Mouse (Mus musculus) left cerebral cortex, adult 9 months (tissue): ENCODE measurements at regions not wholly inside any gene's neighbourhood (a gene's known extent, or its start where the extent isn't known, plus 50 kb on each side); places are given as distances from the start of the nearest gene placed in this dataset.

Source experiments
- DNase-seq, 2 experiments: peaks; one replicate each; pipeline ENCODE4 v3.0.0; 2022; ENCODE audit warnings: low spot score in 2 of 2

DNA sequence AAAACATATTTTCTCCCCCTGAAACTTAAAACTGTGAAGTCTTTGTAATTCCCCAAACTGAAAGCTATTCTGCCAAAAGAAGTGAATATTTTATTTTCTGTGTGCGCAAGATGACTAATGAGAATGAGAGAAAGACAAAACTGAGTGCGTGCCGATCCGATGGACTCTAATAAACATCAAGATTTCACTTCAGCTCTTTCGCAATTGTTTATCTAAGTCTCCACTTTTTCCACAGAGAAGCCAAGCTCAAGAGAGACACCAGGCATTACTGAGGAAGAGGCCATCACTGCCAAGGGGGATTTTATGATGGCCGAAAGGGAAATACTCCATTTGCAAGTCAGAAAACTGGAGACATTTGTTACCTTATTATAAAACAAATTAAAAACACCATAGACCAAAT, 55.0 kb upstream of the Uqcrfs1 start:
- no peak for DNase-seq

GRCm38 (mm10) chr13:30600625-30601407, 55.7 kb upstream of the Uqcrfs1 start:
- no peak for DNase-seq

GRCm38 (mm10) chr13:30603936-30604335, 55.9 kb upstream of the Dusp22 start:
- DNase-seq, result peak; percentile 51 to 58

DNA sequence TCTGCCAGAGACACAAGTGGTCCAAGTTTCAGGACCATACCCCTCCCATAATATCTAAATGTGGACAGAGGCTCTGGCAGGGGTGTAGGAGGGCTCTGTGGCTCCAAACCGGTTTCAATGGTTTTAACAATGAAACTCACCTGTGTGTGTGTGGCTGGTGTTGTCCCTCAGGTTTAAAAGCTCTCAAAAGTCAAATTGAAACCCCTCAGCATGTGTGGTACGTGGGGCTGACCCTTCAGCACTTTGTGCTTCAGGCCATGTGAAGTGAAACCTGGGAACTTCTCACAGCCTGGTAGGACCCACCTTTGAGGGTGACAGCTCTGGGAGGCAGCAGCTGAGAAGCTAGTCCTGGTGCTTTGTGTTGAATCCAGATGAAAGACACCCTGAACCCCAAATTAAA, 52.5 kb upstream of the Dusp22 start:
- DNase-seq, result no peak

GRCm38 (mm10) chr13:30607881-30608280, 51.9 kb upstream of the Dusp22 start:
- DNase-seq, result peak; percentile 26 to 49

DNA sequence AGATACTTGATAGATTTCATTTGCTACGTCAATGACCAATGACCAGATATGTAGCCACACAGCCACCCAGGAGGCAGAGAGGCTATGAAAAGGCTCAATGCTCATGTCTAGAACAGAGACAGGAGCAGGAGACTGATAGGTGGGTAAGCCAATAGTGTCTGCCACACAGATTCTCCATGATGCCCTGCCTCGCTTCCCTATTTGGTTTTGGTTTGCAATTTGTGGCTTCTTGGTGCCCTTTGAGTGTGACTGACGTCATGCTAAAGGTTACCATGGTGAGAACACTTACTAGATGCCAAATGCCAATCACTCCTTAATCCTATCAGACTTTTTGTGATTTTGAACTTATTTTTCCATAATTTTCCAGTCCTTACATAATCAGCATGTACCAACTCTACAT, 50.0 kb upstream of the Dusp22 start:
- DNase-seq, result no peak
